Mouse (Mus musculus): ENCODE data around the gene Ccr3.
"Not testable (repeated sequence)": the region's sequence is repeated elsewhere in the genome, so short reads cannot be mapped to it uniquely, and the experiment has no call there.

The Ccr3 gene

DNA sequence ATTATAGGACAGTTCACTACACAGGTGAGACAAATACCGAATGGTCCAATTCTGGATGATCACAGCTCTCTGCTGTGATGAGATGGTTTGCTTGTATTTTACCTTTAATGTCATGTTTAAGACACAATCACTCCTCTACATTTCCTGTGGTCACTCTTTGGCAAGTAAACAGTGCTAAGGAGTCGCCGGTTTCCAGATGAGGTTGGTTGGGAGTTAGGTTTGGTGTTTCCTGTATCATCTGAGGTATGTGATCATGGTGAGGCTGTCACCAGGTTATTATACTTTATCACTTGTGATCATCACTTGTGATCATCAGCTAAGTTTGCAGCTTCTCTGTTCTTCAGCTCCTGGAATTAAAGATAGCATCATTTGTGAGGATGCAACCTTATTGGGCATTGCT, 19.2 kb downstream of the Ccr3 start:
- no peak for DNase-seq (ENCODE audit: low spot score)

DNA sequence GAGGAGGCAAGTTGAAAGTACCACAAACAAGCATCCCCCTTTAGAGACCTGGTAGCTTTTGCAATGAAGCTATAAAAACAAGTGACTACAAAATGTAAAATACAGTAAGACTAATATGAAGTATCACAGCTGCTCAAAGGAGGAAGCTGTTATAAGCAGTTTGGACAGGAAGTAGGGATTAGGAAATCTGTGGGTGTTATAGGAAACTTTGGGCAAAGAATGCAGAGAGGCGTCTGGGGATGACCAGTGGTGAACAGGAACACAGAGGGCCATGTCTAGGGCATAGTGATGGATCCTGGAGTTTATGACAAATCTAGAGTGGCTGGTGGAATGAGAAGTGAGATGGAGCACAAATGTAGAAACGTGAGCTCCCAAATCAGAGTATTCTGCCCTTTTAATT, 31.8 kb downstream of the Ccr3 start:
- no peak for DNase-seq (ENCODE audit: low spot score)

DNA sequence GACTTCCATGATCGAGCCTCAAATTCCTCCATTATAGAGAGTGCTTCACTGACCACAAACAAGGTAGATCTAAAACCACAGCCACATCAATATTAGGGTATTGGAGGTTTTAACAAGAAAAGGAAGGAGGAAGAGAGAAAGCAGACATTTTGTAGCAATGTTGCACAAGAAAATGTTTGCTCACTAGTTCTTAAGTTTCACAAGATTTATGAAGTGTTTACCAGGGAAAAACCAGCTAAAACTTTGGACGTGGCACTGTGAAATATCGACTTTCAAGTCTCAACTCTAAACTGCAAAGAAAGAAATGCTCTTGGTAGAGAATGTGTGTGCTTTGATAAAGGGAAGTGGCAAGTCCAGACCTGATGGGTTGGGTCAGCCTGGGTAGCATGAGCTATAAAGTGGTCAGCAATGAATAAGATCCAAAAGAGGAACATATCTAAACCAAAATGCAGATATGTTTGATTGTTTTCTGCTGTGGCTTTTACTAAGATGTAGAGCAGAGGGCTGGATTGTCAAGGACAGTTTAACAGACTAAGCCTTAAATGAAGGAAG, 34.5 kb downstream of the Ccr3 start:
- no peak for DNase-seq (ENCODE audit: low spot score)

DNA sequence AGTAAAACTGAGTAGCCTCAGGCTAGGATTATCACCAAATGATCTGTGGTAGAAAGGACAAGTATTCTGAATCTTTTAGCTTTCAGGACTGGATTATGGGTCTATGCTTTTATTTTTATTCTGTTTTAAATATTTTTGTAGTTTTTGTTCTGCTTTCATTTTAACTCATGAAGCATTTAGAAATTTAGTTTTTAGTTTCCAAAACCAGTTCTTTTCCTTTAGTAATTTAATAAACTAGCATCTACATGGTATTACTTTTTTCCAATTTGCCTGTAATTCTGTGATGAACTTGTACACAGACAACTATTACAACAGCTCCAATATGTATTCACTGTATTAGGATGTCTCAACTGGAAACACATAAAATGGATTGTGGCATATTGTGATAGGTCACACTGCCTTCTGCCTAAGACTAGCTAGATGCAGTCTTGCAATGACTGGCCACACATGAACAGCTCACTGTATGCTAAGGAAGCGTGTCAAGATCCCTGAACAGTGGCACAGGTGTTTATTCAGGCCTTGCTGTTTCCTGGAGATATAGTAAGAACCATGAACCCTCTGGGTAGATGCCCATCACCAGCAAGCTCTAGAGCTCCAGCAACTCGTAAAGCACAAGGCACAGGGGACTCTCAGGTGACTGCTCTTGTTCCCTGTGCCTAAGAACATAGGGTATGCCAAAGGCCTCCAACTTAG, 38.0 kb downstream of the Ccr3 start:
- DNase-seq (ENCODE audit: low spot score), result no peak

DNA sequence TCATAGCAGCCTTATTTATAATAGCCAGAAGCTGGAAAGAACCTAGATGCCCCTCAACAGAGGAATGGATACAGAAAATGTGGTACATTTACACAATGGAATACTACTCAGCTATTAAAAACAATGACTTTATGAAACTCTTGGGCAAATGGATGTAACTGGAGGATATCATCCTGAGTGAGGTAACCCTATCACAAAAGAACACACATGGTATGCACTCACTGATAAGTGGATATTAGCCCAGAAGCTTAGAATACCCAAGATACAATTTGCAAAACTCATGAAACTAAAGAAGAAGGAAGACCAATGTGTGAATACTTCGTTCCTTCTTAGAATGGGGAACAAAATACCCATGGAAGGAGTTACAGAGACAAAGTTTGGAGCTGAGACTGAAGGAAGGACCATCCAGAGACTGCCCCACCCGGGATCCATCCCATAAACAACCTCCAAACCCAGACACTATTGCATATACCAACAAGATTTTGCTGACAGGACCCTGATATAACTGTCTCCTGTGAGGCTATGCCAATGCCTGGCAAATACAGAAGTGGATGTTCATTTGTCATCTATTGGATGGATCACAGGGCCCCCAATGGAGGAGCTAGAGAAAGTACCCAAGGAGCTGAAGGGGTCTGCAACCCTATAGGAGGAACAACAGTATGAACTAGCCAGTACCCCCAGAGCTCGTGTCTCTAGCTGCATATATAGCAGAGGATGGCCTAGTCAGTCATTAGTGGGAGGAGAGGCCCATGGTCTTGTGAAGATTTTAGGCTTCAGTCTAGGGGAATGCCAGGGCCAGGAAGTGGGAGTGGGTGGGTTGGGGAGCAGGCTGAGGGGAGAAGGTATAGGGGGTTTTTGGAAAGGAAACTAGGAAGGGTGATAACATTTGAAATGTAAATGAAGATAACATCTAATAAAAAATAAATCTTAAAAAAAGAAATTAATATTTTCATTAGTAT, 40.0 kb downstream of the Ccr3 start:
- not testable (repeated sequence) for DNase-seq (ENCODE audit: low spot score)

DNA sequence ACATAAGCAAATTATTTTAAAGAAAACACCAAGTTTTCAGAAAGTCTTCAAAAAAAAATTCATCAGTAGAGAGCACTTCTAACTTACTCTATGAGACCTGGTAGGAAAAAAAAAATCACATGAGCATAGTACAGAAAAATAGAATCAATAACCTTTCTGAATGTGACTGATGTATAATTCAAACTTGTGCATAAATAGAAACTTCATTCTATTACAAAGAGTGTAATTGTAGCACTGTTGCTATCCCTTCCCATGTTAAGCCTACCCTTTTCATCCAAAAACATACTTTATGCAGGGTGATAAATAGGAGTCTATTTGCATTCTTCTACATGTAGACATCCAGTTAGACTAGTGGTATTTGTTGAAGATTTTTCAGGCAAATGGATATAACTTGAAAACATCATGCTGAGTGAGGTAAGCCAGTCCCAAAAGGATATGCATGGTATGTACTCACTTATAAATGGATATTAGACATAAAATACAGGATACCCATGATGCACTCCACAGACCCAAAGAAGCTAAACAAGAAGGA, 44.9 kb downstream of the Ccr3 start:
- DNase-seq (ENCODE audit: low spot score), result no peak

DNA sequence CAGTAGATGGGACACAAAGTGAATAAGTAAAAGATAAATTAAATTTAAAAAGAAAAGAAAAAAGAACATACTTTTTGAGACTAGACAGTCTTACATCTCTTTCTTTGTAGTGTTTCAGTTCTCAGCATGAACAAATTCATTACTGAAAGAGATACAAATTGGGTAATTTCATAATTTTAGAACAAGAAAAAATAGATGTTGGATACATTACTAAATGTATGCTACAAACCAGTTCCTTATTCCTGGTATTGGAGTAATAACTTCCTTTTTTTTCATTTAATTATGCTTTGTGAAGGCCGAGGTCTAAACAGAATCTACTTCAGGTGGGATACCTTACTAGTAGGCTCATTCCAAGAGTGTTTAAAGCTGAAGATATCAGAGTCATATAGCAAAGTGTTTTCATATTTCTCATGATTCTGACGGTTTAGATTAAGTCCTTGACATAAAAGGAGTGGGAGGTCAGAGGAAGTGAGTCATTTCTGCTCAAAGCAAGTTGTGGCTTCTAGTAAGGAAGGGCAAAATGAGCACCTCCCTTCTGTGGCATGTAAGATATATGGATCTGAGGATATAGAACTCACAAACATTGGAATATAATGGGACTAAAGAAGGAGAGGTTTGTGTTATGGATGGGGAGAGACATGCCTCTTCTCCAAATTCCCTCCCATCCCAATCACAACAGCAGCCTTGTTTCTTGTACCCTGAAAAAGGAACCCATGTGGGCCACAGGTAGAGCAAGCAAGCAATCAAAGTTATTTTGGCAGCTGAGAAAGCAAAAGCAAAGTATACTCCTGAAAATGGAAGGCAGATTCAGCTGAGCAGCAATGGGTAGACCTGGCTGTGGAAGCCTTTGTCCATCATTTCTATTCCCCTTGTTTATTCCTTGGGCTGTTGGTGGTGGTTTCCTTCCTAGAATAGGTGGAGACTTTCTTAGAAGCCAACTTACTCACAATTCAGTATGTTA, 46.6 kb downstream of the Ccr3 start:
- DNase-seq (ENCODE audit: low spot score), result no peak

DNA sequence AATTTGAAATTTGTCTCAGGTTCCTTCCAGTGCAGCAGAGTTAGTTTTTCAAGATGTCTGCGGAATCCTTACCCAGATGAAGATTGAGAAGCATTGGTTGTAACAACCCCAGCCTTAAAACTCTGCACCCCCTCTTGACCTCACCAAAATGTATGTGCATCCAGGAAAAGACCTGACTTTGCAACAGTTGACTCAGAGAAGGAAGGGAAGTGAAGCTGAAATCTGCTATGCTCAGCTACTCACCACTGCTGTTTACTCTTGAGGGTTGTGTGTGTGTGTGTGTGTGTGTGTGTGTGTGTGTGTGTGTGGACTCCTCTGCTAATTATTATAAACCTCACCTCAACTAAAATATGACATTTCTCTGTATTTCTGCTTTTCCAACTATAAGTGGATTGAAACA, 49.7 kb downstream of the Ccr3 start:
- no peak for DNase-seq (ENCODE audit: low spot score)

DNA sequence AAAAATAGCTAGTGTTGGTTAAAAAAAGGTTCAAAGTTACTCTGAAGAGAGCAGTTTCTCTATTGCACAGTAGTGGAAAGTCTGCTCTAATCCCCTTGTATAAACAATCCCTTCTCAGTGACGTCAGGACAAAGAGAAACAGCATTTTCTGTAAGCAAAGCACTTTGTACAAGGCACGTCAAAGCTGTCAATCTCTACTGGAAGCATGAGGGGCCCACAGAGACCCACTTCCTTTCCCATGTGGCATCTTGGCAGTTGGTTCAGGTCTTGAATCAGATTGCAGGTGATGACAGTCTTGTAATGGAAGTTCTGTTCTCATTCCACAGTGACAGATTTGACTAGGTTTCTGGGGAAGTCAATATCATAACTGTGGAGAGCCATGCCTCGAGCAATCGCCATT, 58.0 kb downstream of the Ccr3 start:
- no peak for DNase-seq (ENCODE audit: low spot score)

DNA sequence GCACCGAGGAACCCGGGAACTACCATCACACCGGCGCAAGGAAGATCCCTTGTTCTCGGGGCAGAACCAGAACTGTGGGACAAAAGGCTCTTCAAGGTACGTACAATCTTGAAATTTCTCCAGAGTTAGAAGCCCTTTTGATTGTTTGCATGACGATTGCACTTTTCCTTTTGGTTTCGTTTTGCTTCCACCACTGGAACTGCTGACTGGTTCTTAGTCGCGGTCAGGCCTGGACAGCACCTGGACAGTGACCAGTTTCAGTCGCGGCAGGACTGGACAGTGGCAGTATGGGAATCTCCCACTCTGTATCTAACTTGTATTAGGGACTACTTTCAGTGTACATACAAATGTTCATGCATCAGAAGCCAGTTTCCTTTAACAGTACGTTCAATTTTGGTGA, 58.7 kb downstream of the Ccr3 start:
- not testable (repeated sequence) for DNase-seq (ENCODE audit: low spot score)
